Mouse (Mus musculus) urinary bladder, adult 18-20 months (tissue): ENCODE measurements around the gene Siah2.
A peak's percentile ranks its signal among the peaks of the same experiment; 100 is the strongest.

Experiments used
- DNase-seq, 2 experiments: peaks; one replicate each; pipeline ENCODE4 v3.0.0; 2022; ENCODE audit warnings: low spot score in 2 of 2, mixed read lengths in 2 of 2

Siah2 gene

DNA sequence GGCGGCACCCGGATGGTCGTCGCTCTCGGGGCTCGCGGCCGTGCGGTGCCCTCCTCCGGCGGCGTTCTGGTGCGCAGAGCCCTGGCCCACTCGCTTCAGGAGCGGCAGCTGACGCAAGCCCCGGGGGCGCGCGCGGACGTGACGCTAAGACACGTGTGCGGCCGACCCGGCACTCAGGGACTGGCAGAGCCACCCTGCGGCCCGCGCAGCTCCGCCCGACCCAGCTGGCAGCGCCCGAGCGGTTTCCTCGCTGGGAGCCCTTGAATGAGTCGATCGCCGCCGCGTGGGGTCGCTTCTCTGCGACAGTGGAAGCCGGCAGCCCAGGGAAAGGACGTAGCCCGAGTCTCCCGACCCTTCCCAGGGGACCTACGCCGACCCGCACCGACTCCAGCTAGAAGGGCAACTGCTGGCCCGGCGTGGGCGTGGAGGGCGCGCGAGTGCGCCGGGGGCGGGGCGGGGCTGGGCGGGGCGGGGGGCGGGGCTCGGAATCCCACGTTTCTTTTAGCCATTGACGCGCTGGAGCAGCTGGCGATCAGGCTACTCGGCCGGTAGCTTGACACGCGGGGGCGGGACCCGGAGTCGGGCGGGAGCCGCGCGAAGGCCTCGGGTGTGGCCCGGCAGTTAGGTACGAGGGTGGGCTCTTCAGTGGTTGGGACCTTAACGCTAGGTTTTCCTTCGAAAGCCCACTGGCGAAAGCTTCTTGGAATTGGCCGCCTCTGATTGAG is at the start of gene Siah2:
Gene Siah2, minus strand, starts transcription at position 404 of the 725 bp plus-strand sequence.
- DNase-seq = peak; percentile 80 to 87

DNA sequence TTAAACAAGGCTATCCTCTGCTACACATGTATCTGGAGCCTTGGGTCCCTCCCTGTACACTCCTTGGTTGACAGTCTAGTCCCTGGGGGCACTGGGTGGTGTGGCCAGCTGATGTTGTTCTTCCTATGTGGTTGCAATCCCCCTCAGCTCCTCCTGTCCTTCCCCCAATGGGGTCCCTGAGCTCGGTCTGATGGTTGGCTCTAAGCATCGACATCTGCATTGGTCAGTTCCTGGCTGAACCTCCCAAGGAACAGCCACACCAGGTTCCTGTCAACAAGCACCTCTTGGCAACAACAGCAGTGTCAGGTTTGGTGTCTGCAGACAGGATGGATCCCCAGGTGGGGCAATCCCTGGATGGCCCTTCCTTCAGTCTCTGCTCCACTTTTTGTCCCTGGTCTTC is 47.3 kb upstream of the Siah2 start:
- DNase-seq = no peak

DNA sequence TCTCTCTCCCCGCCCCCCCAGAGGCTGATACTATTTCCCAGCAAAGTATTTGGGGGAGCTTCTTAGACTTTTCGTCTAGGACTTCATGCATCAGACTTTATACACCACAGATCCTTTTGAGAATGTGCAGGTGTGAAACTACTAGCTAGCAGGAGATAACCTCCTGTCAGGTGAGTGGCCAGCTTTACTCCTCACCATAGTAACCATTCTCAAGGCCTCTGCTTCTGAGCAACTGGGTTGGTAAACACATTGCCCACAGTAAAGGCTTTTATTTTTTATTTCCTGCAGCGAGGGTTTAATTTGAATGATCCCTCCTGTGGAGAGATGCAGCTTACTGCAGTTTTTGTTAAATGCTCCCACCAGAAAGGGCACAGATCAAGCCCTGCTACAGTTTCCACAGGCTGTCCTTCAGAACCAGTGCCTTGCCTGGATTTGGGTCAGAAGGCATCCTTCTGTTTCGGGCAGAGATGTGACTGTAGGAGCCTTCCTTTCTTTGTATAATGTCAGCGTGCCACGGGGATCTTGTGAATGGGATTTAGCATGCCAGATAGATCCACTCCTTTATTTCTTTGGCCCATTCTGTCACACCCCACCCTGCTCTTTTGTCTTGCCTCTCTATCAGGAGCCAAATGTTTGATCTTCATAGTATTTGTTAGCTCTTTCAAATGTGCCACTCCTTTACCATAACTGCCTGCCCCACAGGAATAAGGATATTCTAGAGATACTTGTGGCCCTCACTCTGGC is 46.3 kb upstream of the Siah2 start:
- no peak for DNase-seq

- no peak for DNase-seq
Measured at GRCm38 (mm10) chr3:58731520-58731919, 39.3 kb upstream of the Siah2 start.

GRCm38 (mm10) chr3:58730580-58730979 is 38.4 kb upstream of the Siah2 start:
- DNase-seq = no peak

DNA sequence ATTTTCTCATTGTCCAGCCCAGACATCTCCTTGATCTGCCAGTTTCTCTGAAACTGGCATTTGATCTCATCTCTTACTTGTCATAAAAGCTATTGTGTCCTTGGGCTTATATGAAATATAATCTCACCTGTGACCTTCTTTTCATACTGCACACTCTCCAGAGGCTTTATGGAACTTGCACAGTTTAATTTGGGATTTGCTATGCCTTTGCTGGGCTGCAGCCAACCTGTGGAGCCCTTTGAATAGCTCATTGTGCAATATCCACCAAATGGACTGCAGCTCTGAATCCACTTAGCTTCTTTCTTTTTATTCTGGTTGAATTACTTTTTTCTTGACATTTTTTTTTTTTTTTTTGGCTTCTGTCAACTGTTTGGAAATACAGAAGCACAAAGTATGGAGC is 37.3 kb upstream of the Siah2 start:
- no peak for DNase-seq

DNA sequence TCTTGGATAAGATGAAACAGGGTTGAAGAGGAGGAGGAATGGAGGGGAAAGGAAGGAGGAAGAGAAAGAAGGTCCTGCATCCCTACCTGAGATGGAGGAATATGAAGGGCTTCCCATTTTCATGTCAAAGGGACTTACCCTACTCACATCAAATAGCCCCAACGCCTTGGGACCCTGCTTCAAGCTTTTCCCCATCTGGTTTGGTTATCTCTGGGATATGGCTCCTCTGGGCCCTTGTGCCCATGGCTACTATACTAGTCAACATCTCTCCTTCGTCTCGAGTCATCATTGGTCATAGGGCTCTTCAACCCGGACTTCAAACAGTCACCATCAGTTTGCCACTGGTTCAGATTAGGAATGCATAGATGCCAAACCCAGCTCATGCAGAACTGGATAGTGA is 35.4 kb upstream of the Siah2 start:
- DNase-seq = no peak

GRCm38 (mm10) chr3:58727012-58727411 is 34.8 kb upstream of the Siah2 start:
- DNase-seq = no peak

GRCm38 (mm10) chr3:58726374-58726773 is 34.2 kb upstream of the Siah2 start:
- DNase-seq = no peak

DNA sequence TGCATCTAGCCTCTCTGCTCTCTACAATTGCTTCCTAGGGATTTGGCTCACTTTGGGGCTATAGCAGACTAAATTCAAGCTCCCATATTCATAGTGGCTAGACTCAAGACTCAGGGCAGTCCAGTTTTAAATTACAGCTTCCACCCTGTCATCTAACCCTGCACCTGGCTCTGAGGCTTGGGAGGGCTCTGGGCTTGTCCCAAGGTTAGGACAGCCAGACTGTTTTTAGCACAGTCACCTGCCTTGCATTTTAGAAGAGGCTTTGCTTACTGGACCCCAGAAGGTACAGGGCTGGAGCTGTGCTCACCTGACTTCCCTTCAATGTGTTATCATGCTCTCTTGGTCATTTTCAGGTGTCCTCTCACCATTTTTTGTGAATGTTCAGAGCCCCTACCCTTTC is 32.6 kb upstream of the Siah2 start:
- no peak for DNase-seq

DNA sequence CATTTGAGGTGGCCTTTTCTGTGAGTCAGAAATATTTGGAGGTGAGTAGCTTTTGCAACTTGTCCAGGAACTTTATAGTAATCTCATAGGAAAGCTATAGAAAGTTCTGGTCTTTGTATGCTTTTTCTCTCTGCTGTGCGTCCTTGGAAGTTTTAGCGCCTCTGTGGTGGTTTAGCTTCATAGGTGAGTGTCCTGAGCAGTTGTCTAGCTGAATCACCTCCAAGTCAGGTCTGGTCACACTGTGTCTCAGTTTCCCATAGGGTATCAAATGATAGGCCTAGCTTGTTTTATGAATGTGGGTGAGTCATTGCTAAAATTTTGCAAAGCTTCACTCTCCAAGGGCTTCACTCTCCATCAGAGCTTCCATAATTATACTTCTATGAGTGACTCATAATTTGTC is 31.5 kb upstream of the Siah2 start:
- DNase-seq = no peak

DNA sequence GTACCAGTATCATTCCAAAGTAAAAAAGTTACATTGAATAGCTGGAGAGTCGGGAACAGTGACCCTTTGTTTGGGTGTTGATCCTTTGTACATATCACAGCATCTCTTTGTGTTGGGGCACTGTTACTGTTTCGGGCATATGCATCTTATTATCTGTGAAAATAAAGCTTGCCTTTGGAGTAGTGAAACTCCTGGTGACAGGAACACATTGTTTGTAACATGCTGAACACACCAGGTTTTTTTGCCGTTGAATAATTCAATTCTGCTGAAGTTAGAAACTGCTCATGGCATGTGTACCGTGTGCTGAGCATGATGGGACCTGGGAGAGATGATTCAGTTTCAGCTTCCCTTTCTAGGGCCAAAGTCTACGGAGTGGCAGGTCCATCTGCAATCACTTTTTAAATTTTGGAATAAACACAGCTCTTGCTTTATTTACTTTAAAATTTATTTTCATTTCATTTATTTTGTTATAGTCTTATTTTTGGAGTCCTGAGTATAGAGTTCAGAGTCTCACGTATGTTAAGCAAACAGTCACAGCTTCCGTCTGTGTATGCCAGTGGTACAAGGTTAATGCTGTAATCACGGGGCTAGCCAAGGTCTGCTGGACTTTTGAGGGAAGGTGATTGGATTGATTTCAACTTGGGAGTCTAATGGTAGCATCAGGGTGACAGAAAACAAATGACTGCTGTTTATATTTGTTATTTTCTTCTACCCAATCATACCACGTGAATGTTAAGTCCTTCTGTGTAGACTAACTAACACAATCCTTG is 27.4 kb upstream of the Siah2 start:
- DNase-seq = no peak

GRCm38 (mm10) chr3:58716705-58717104 is 24.5 kb upstream of the Siah2 start:
- DNase-seq = no peak

GRCm38 (mm10) chr3:58714767-58715166 is 22.6 kb upstream of the Siah2 start:
- DNase-seq = no peak

- no peak for DNase-seq
Measured at GRCm38 (mm10) chr3:58714034-58714433, 21.8 kb upstream of the Siah2 start.

DNA sequence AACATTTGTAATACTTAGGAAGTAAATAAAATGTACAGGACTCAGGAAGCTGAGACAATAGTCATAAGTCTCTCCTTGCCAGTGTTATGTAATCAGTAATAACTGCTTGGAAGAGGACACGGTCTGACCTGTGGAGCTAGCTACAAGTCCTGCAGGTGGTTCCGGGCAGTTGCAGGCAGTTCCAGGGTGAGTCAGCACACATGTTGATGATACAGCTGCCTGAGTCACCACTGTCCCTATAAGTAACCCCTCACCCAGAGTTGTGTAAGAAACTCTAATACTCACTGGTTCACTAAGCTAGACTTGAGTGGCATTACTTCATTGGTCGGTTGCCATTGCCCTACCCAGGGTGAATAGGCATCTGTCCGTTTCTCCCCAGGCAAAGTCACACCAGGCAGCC is 21.0 kb upstream of the Siah2 start:
- no peak for DNase-seq

DNA sequence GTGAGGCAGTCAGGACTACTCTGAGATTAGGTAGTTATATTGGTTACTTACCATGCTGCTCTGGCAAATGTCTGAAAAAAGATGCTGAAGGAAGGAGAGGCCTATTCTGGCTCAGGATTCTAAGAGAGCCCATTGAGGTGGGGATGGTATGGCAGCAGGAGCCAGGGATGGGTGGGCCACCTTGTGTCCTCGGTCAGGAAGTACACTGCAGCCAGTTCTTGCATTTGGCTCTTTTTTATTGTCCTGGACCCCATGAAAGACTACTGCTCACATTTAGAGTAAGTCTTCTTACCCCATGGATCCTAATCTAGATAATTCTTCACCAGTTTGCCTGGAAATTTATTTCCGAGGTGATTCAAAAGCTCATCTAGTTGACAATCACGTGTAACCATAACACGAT is 12.3 kb upstream of the Siah2 start:
- DNase-seq = no peak

GRCm38 (mm10) chr3:58703748-58704147 is 11.5 kb upstream of the Siah2 start:
- no peak for DNase-seq

DNA sequence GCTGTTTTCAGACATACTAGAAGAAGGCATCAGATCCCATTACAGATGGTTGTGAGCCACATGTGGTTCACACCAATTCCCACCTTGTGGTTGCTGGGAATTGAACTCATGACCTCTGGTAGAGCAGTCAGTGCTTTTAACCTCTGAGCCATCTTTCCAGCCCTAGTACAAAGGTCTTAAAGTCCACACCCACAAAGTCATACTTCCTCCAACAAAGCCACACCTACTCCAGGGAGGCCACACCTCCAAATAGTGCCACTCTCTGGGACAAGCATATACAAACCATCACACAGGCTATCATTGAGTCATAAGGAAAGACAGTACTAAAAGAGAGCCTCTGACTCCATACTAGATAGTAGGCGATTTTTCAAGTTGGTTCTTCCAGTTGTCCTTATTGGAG is 10.1 kb upstream of the Siah2 start:
- DNase-seq = no peak

DNA sequence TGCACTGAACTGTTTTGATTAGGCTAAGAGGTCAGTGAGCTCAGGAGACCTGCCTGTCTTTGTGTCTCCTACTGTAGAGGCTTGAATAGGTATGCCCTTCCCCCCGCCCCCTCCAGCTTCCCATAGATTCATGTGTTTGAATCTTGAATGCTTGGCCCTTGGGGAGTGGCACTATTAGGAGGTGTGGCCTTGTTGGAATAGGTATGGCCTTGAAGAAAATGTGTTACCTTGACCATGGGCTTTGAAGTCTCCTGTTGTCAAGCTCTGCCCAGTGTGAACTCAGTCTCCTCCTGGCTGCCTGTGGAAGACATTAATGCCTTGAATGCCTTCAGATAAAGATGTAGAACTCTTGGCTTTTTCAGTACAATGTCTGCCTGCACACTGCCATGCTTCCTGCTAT is 9.2 kb upstream of the Siah2 start:
- no peak for DNase-seq

DNA sequence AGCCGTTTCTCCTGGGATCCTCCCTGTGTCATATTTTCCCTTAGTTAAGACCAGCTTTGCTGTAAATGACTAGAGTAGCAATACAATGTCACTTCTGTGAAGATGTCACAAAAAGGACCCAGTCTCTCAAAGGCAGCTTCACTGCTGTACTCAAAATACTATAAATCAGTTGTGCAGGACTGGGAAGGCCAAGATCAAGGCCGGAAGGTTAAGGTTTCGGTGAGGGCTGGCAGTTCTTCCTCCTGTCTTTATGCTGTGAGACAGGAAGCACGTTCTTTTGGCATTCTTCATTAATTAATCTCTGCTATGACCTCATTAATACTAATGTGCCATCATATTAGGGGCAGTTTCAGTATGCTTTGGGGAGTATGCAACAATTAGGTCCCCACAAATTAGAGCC is 5.7 kb upstream of the Siah2 start:
- DNase-seq = no peak

GRCm38 (mm10) chr3:58696806-58697205 is 4.6 kb upstream of the Siah2 start:
- no peak for DNase-seq

DNA sequence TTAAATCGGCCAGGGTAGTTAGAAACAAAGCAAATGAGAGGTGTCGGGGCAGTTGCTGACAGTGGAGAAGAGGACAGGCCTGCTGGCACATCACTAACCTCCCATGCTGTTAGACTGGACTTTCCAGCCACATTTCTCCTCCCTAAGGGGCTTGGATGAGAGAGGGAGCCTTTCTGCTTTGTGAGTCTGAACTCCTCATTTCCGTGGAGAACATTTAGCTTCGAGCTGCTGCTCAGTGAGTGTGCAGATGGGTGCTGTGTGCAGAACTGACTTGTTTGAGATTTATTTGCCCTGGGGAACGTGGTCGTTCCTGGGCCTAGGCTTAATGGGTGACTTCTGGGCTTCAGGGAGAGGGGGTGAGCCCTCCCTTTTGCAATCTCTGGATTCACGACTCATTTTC is 3.3 kb upstream of the Siah2 start:
- DNase-seq = no peak
